Mouse (Mus musculus): ENCODE measurements around the gene Polk. TPM values are rescaled to one million over a fixed set of nuclear protein-coding genes. Genes with fewer than 3 reads are reported as not detected.
A peak's percentile ranks its signal among the peaks of the same experiment; 100 is the strongest.

The Polk gene
- polyA plus RNA-seq, 1 experiment from 2014 or later: 12.3 TPM

GRCm38 (mm10) chr13:96510635-96511034, 31.7 kb downstream of the Polk start:
- POLR2A ChIA-PET: interaction anchor here (0.7 kb wide), 1 partner anchor 21 kb away, joined by 4 read pairs; no protein-coding TSS in a partner anchor
- CTCF ChIA-PET: interaction anchor here (0.8 to 1.1 kb wide), 2 partner anchors 56 to 142 kb away, joined by 3 read pairs; no protein-coding TSS in a partner anchor
- no peak for TF ChIP-seq CTCF (IDR thresholded peaks at IDR 0.05)
- no peaks in the 10 kb centered on the region for H3K27me3 ChIP-seq
- in situ Hi-C loops (cut with MboI; ENCODE audit: low pct_unique_long_range_greater_than_20kb): no loop called here
- DNase-seq (ENCODE audit: low read depth, low spot score) (peak; percentile 10), ATAC-seq (peak; percentile 80)

DNA sequence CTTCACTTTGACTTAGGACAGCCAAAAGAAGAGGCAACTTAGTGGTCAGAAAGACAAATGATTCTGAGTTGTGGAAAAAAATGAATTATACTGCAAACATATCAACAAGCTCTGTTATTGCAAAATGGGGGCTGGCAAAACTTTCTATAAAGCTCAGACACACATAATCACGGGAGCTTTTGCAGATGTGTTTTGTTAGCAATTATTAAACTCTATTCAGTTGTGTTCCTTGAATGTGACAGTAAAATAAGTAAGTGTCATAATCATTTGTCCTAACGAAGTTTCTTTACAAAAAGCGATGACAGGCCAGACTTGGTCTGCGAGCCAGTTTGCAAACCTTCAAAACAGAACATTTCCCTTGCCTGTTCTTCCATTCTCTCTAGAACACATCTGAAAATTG, 34.8 kb downstream of the Polk start:
- H3K27me3 ChIP-seq: no peaks in the 10 kb centered on the region
- TF ChIP-seq CTCF (IDR thresholded peaks at IDR 0.05): no peak
- ATAC-seq (no peak), DNase-seq (ENCODE audit: low read depth, low spot score) (no peak)
- ChIA-PET CTCF (interaction anchor here (0.6 kb wide), 1 partner anchor 12 kb away, joined by 3 read pairs; no protein-coding TSS in a partner anchor), POLR2A (no interaction called here)
- in situ Hi-C loops (cut with MboI; ENCODE audit: low pct_unique_long_range_greater_than_20kb): no loop called here

DNA sequence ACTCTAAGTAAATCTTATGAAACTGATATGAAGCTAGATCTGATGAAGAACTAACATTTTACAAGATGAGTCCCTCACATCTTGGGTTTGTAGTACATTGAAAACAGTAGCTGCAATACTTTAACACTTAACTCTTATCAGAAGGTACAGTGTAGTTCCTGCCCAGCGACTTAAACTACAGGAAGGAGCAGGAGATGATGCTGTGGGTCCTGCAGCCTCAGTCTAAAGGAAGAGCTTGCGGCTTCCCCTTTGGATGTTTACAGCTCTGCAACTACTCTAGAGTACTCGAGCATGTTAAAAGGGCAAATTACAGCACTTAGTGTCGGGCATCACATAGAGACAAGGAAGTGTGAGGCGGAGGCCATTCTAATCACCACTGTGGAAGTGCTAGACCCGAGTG, 36.1 kb downstream of the Polk start:
- H3K27me3 ChIP-seq: no peaks in the 10 kb centered on the region
- ATAC-seq (no peak), DNase-seq (ENCODE audit: low read depth, low spot score) (no peak)
- ChIA-PET CTCF (no interaction called here), POLR2A (no interaction called here)
- in situ Hi-C loops (cut with MboI; ENCODE audit: low pct_unique_long_range_greater_than_20kb): no loop called here
- TF ChIP-seq CTCF (IDR thresholded peaks at IDR 0.05): no peak

- H3K27me3 ChIP-seq: no peaks in the 10 kb centered on the region
- ChIA-PET POLR2A (no interaction called here), CTCF (no interaction called here)
- TF ChIP-seq CTCF (IDR thresholded peaks at IDR 0.05): no peak
- no peak for DNase-seq (ENCODE audit: low read depth, low spot score)
- ATAC-seq: no peak
- in situ Hi-C loops (cut with MboI; ENCODE audit: low pct_unique_long_range_greater_than_20kb): no loop called here
Measured at GRCm38 (mm10) chr13:96505661-96506060, 36.7 kb downstream of the Polk start.

GRCm38 (mm10) chr13:96499891-96500290, 42.5 kb downstream of the Polk start:
- ChIA-PET CTCF (no interaction called here), POLR2A (no interaction called here)
- ATAC-seq (no peak), DNase-seq (ENCODE audit: low read depth, low spot score) (no peak)
- no peaks in the 10 kb centered on the region for H3K27me3 ChIP-seq
- TF ChIP-seq CTCF (IDR thresholded peaks at IDR 0.05): no peak
- in situ Hi-C loops (cut with MboI; ENCODE audit: low pct_unique_long_range_greater_than_20kb): no loop called here

DNA sequence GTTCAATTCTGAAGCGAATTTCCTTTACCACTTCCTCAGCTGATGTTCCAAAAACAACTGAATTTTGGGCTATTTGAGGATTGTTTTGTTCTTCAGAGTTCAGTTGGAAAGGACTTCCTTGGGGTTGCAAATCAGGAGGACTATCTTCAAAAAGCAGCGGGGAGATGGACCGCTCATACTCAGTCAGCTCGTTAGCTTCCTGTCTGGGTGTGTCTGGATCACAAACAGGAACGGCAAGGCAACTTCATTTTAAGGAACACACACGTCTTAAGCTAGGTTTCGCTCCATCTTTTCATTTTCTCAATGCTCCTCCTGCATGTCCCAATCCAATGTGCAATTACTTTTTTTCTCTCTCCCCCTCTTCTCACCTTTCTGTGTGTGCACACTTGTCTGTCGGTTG, 45.7 kb downstream of the Polk start:
- ChIA-PET POLR2A (no interaction called here), CTCF (interaction anchor here (1.5 kb wide), 1 partner anchor 14 kb away, joined by 4 read pairs; no protein-coding TSS in a partner anchor)
- no peak for ATAC-seq
- no peak for TF ChIP-seq CTCF (IDR thresholded peaks at IDR 0.05)
- no peaks in the 10 kb centered on the region for H3K27me3 ChIP-seq
- in situ Hi-C loops (cut with MboI; ENCODE audit: low pct_unique_long_range_greater_than_20kb): no loop called here
- no peak for DNase-seq (ENCODE audit: low read depth, low spot score)

GRCm38 (mm10) chr13:96490433-96490832, 51.9 kb downstream of the Polk start, which contains the start of gene Gm17622:
Gm17622 (plus strand) TSS chr13:96490733.
- TF ChIP-seq CTCF (IDR thresholded peaks at IDR 0.05): no peak
- H3K27me3 ChIP-seq: no peaks in the 10 kb centered on the region
- in situ Hi-C loops (cut with MboI; ENCODE audit: low pct_unique_long_range_greater_than_20kb): no loop called here
- DNase-seq (ENCODE audit: low read depth, low spot score) (no peak), ATAC-seq (no peak)
- CTCF ChIA-PET: interaction anchor here (1.1 kb wide), 1 partner anchor 10 kb away, joined by 3 read pairs; no protein-coding TSS in a partner anchor
- POLR2A ChIA-PET: no interaction called here

- no peak for TF ChIP-seq CTCF (IDR thresholded peaks at IDR 0.05)
- in situ Hi-C loops (cut with MboI; ENCODE audit: low pct_unique_long_range_greater_than_20kb): no loop called here
- POLR2A ChIA-PET: no interaction called here
- ATAC-seq (no peak), DNase-seq (ENCODE audit: low read depth, low spot score) (no peak)
- CTCF ChIA-PET: no interaction called here
- H3K27me3 ChIP-seq: no peaks in the 10 kb centered on the region
Measured at GRCm38 (mm10) chr13:96487968-96488367, 54.4 kb downstream of the Polk start.

- ChIA-PET POLR2A (no interaction called here), CTCF (no interaction called here)
- in situ Hi-C loops (cut with MboI; ENCODE audit: low pct_unique_long_range_greater_than_20kb): no loop called here
- no peak for TF ChIP-seq CTCF (IDR thresholded peaks at IDR 0.05)
- DNase-seq (ENCODE audit: low read depth, low spot score) (no peak), ATAC-seq (no peak)
- no peaks in the 10 kb centered on the region for H3K27me3 ChIP-seq
Measured at GRCm38 (mm10) chr13:96487230-96487629, 55.1 kb downstream of the Polk start.

DNA sequence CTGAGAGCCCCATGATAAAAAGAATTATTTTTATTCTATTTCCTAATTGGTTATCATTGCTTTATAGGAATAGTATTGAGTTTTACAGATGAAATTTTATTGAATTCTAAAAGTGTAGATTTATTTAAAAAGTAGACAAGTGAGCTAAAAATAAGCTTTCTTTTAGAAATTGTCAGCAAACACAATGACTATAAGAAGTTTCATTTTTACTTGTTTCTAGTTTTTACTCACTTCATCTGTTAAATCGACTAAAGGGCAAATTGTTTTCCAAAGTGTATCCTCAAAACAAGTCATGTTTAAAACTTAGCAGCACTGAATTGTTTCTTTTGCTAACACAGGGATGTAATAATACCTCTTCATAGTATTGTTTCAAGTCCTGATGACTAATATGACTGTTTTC, 63.4 kb downstream of the Polk start:
- in situ Hi-C loops (cut with MboI; ENCODE audit: low pct_unique_long_range_greater_than_20kb): no loop called here
- ChIA-PET CTCF (interaction anchor here (1.6 kb wide), 1 partner anchor 46 kb away, joined by 3 read pairs; no protein-coding TSS in a partner anchor), POLR2A (no interaction called here)
- no peak for TF ChIP-seq CTCF (IDR thresholded peaks at IDR 0.05)
- no peaks in the 10 kb centered on the region for H3K27me3 ChIP-seq
- DNase-seq (ENCODE audit: low read depth, low spot score): no peak
- no peak for ATAC-seq

- CTCF ChIA-PET: no interaction called here
- ATAC-seq: no peak
Measured at GRCm38 (mm10) chr13:96477226-96477625, 65.2 kb downstream of the Polk start.

DNA sequence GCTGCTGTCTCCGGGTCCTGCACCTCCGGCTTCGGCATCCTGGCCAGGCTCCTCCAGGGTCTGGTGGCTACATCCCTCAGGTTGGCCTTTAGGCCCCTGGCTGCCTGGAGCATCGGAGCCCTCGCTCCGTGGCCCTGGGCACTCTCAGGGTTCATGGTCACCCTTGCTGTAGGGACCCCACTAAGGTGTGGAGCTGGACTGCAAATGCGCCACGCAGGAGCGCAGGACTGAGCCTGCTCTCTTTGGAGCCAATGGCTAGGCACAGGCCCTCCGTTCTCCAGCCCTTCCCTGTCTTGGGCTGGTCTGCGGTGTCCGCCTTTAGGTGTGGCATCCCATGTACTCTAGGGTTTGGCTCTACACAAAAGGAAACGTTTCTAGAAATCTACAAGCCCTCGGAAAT, 71.4 kb downstream of the Polk start, which contains the start of gene Ankdd1b:
TSS of gene Ankdd1b (minus strand) at position 242 of the 400 bp plus-strand sequence.
- in situ Hi-C loops (cut with MboI; ENCODE audit: low pct_unique_long_range_greater_than_20kb): no loop called here

More at GRCm38 (mm10) chr13:96477226-96477625, 65.2 kb downstream of the Polk start:
- no peak for TF ChIP-seq CTCF (IDR thresholded peaks at IDR 0.05)
- POLR2A ChIA-PET: no interaction called here
- DNase-seq (ENCODE audit: low read depth, low spot score): no peak
- in situ Hi-C loops (cut with MboI; ENCODE audit: low pct_unique_long_range_greater_than_20kb): no loop called here
- no peaks in the 10 kb centered on the region for H3K27me3 ChIP-seq

More for the DNA sequence above, 71.4 kb downstream of the Polk start, which contains the start of gene Ankdd1b:
- H3K27me3 ChIP-seq: peaks cover 2% of the 10 kb centered on the region
- DNase-seq (ENCODE audit: low read depth, low spot score): no peak
- ChIA-PET POLR2A (no interaction called here), CTCF (interaction anchor here (1.0 kb wide), 1 partner anchor 39 kb away, joined by 3 read pairs; no protein-coding TSS in a partner anchor)
- TF ChIP-seq CTCF (IDR thresholded peaks at IDR 0.05): no peak
- no peak for ATAC-seq

Measured in Patski (cell line).